Mouse (Mus musculus): ENCODE measurements at regions not wholly inside any gene's neighbourhood (a gene's known extent, or its start where the extent isn't known, plus 50 kb on each side); places are given as distances from the start of the nearest gene placed in this dataset.

DNA sequence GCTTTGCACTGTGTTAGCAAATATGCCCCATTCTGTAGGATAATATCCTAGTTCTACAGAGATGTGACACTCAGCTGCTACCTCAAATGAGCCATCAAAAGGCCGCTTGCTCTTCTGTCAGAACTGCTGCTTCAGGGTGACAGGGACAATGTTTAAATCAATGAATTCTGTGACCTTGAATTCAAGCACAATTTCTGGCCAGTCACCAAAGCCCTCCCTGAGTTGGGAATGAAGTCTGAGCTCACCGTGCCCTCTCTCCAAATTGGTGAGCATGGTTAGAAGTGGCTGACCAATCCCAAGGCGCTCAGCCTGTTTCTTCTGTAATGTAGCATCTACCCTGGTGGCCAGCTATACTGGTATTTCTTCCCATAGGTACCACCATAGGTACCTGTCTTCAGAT lies 113.8 kb upstream of the Aldh1b1 start:
- H3K4me3 ChIP-seq (ENCODE audit: insufficient read depth, low read length): no peak overlapping the region

DNA sequence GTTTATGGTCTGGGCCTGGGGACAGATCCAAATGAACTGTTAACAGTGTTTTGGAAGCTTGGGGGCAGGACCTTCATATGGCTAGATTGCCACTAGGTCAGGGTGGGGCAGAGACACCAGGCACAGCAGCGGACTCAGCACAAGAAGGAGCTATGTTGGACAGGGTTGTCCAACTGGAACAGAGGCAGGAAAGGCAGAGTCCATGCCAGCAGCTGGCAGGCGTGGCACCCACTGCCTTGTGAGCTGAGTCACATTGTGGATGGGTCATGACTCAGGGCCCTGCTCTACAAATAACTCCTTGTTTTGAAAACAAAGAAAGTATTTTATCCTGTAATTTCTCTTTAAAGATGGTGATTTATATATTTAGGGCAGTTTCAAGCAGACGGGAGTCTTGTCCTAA lies 115.6 kb upstream of the Aldh1b1 start:
- Histone ChIP-seq H3K4me3 (ENCODE audit: insufficient read depth, low read length) (no peak overlapping the region), H3K4me1 (ENCODE audit: control insufficient read depth, insufficient read depth, low read length) (no peaks in the 10 kb centered on the region), H3K27ac (ENCODE audit: insufficient read depth, low read length) (no peak overlapping the region)
- no peak for TF ChIP-seq CTCF (IDR thresholded peaks at IDR 0.05; ENCODE audit: extremely low read depth, insufficient read depth, low read length)
- TF ChIP-seq POLR2A (IDR thresholded peaks at IDR 0.05; ENCODE audit: extremely low read depth, insufficient read depth, low read length): no peak

More for the DNA sequence above, 113.8 kb upstream of the Aldh1b1 start:
- no peak overlapping the region for H3K27ac ChIP-seq (ENCODE audit: insufficient read depth, low read length)
- TF ChIP-seq POLR2A (IDR thresholded peaks at IDR 0.05; ENCODE audit: extremely low read depth, insufficient read depth, low read length): no peak
- TF ChIP-seq CTCF (IDR thresholded peaks at IDR 0.05; ENCODE audit: extremely low read depth, insufficient read depth, low read length): no peak
- H3K4me1 ChIP-seq (ENCODE audit: control insufficient read depth, insufficient read depth, low read length): no peaks in the 10 kb centered on the region

DNA sequence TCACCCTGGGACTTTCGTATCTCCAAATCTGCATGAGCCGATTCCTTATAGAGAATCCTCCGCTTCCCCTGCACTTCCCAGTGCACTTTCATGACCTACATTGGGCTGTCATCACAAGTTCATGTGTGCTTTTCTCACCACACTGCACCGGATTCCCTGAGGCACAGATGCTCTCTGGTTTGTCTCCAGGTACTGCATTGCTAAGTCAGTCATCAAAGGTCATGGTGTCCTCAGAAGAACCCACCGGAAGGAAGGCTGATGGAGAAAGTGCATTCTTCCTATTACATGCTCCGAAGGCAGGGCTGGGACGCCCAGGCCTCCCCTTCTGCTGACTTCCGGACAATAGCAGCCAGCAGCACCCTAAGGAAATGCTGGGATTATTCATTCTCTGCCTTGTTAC lies 116.1 kb upstream of the Aldh1b1 start:
- H3K27ac ChIP-seq (ENCODE audit: insufficient read depth, low read length): no peak overlapping the region
- no peak for TF ChIP-seq CTCF (IDR thresholded peaks at IDR 0.05; ENCODE audit: extremely low read depth, insufficient read depth, low read length)
- TF ChIP-seq POLR2A (IDR thresholded peaks at IDR 0.05; ENCODE audit: extremely low read depth, insufficient read depth, low read length): no peak
- H3K4me1 ChIP-seq (ENCODE audit: control insufficient read depth, insufficient read depth, low read length): no peaks in the 10 kb centered on the region
- H3K4me3 ChIP-seq (ENCODE audit: insufficient read depth, low read length): no peak overlapping the region

DNA sequence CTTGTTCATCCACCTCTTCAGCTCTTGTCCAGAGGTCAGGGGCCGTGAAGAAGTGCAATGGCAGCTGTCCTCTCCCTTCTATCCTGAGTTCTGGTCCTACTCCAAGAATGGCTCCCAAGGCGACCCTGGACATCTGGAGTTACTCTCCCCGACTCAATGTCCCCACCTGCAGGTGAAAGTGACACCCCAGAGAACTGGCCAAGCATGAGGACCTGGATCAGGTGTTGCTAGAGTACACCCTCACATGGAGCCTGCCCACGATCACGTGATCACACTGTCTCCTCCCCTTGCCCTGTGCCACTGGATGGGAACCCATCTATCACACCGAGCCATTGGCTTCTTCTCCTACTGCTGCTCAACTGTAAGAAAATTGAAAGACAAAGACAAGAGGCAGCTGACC lies 122.7 kb upstream of the Aldh1b1 start:
- Histone ChIP-seq H3K4me3 (ENCODE audit: insufficient read depth, low read length) (no peak overlapping the region), H3K4me1 (ENCODE audit: control insufficient read depth, insufficient read depth, low read length) (peaks cover 5% of the 10 kb centered on the region), H3K27ac (ENCODE audit: insufficient read depth, low read length) (no peak overlapping the region)
- TF ChIP-seq POLR2A (IDR thresholded peaks at IDR 0.05; ENCODE audit: extremely low read depth, insufficient read depth, low read length) (no peak), CTCF (IDR thresholded peaks at IDR 0.05; ENCODE audit: extremely low read depth, insufficient read depth, low read length) (no peak)

DNA sequence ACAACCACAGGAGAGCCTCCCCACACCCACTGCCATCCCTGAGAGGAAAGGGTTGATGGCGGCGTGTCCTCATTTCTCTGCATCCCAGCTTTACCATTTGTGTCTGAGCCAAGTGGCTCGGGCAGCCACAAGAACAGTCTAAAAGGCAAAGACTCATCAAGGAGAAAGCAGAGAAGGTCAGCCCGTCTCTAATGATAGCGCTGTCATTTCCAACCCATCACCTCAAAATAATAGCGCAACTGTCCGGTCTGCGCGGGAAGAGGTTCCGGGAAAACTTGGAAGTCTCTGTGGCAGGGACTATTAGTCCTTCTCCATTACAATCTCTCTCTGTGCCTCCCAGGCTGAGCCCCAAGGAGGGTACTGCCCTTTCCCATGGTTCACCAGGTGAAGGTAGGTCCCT lies 124.5 kb upstream of the Aldh1b1 start:
- TF ChIP-seq POLR2A (IDR thresholded peaks at IDR 0.05; ENCODE audit: extremely low read depth, insufficient read depth, low read length): no peak
- peaks cover 5% of the 10 kb centered on the region for H3K4me1 ChIP-seq (ENCODE audit: control insufficient read depth, insufficient read depth, low read length)
- no peak overlapping the region for H3K27ac ChIP-seq (ENCODE audit: insufficient read depth, low read length)
- no peak overlapping the region for H3K4me3 ChIP-seq (ENCODE audit: insufficient read depth, low read length)

DNA sequence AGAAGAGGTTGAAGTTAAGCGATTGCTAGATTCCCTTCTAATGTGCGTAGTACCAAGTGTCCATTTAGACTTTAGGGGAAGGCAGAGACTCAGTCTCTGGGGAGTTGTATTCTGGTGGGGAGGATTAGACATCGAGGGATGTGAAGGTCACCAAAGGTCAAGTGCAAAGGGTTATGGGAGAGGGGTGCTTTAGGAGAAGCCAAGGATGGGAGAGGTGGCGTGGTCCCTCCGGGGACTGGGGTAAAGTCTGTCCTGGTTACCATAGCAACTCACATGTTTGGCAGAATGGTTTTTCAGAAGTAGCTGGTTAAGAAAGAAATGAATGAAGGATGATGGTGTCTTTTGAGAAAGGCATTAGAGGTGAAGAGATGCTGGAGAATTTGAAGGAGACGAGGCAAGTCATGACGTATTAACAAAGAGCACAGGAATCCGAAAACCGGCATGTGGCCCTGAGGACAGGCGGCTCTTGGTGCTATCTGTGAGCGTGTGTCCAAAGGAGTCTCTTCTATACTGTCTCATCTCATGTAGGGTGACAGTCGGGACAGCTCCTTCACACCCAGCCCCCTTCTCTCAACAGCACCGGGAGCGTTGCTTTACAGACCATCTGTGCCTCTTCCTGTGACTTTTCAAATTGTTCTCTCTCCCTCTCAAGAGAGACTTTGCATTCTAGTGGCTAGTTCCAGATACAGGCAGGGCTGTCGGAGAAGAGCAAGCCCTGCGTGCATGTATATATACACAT lies 125.6 kb upstream of the Aldh1b1 start:
- Histone ChIP-seq H3K4me3 (ENCODE audit: insufficient read depth, low read length) (no peak overlapping the region), H3K27ac (ENCODE audit: insufficient read depth, low read length) (no peak overlapping the region), H3K4me1 (ENCODE audit: control insufficient read depth, insufficient read depth, low read length) (peaks cover 5% of the 10 kb centered on the region)
- TF ChIP-seq POLR2A (IDR thresholded peaks at IDR 0.05; ENCODE audit: extremely low read depth, insufficient read depth, low read length): no peak
- no peak for TF ChIP-seq CTCF (IDR thresholded peaks at IDR 0.05; ENCODE audit: extremely low read depth, insufficient read depth, low read length)

DNA sequence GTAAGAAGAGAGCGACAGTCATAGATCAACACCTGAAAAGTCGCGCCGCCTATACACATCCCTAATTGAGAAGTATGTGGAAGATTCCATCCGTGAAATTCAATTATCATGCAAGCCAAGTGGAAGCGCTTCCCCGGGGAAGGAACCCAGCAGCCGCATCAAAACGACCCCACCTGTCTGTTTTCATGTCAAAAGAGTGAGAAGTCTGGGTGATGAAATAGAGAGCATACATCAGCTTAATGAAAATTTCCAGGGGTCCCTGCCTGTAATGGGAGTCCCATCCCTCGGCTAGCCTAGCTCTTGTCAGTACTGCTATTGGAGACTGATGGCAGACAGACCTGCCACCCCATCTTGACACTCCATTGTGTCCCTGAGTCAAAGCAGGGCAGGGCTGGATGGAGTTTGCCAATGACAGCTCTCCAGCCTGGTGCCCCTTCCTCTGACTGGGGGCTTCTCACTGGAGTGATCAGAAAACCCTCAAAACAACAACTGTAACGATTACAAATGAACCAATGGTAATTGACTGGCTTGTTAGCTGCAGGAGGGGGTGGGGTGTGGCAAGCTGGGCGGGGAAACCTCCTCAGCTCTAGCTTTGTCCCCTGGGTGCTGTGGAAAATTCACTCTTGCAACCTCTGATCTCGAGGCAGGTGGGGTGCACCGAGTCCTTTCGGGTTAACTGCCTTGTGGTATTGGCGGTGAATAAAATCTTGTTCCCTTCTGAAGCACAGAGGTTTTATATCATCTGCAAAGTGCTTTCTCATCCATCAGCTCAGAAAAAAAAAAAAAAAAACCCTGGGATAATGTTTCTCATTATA lies 126.4 kb upstream of the Aldh1b1 start:
- TF ChIP-seq CTCF (IDR thresholded peaks at IDR 0.05; ENCODE audit: extremely low read depth, insufficient read depth, low read length) (no peak), POLR2A (IDR thresholded peaks at IDR 0.05; ENCODE audit: extremely low read depth, insufficient read depth, low read length) (no peak)
- Histone ChIP-seq H3K4me3 (ENCODE audit: insufficient read depth, low read length) (no peak overlapping the region), H3K4me1 (ENCODE audit: control insufficient read depth, insufficient read depth, low read length) (peaks cover 5% of the 10 kb centered on the region), H3K27ac (ENCODE audit: insufficient read depth, low read length) (no peak overlapping the region)

DNA sequence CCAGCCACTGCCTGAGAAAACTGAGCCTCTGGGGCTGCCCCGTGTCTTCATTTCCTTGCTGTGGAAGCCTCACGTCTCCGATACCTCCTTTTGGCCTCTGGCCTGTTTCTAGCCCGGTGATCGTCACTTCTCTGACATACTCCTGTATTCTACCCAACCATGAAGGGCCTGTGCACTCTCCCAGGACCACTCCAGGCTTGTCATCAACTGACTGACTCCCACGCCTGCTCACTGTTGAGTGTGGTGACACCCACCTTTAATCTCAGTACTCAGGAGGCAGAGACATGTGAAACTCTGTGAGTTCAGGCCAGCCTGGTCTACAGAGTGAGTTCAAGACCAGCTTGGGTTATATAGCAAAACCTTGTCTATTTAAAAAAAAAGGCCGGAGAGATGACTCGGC lies 132.1 kb upstream of the Shb start:
- H3K27ac ChIP-seq (ENCODE audit: insufficient read depth, low read length): no peak overlapping the region
- H3K4me3 ChIP-seq (ENCODE audit: insufficient read depth, low read length): no peak overlapping the region
- H3K4me1 ChIP-seq (ENCODE audit: control insufficient read depth, insufficient read depth, low read length): no peaks in the 10 kb centered on the region
- no peak for TF ChIP-seq POLR2A (IDR thresholded peaks at IDR 0.05; ENCODE audit: extremely low read depth, insufficient read depth, low read length)
- no peak for TF ChIP-seq CTCF (IDR thresholded peaks at IDR 0.05; ENCODE audit: extremely low read depth, insufficient read depth, low read length)

DNA sequence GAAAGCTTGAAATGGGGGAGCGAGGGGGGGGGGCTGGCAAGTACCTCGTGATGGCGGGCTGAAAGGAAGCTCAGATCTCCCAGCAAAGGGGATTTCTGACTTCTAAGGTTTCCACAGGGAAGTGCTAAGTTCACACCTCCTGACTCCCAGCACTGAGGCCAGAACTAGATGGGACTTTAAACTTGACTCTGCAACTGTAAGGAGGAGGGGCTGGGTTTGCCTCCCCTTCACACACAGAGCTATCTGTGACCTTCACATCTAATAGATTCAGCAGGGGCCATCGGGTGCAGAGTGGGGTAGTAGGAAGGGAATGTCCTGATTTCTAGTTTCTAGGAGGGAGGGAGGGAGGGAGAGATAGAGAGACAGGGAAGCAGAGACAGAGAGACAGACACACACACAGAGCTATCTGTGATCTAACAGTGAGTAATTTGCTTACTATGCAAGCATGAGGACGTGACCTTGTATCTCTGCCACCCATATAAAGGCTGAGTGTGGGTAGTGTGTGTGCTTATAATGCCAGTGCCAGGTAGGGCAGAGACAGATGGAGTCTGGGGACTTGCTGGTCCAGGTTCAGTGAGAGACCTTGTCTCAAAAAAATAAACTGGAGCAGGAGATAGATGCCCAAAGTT lies 125.2 kb upstream of the Shb start:
- TF ChIP-seq POLR2A (IDR thresholded peaks at IDR 0.05; ENCODE audit: extremely low read depth, insufficient read depth, low read length) (no peak), CTCF (IDR thresholded peaks at IDR 0.05; ENCODE audit: extremely low read depth, insufficient read depth, low read length) (no peak)

More for the DNA sequence above, 125.2 kb upstream of the Shb start:
- Histone ChIP-seq H3K27ac (ENCODE audit: insufficient read depth, low read length) (no peak overlapping the region), H3K4me1 (ENCODE audit: control insufficient read depth, insufficient read depth, low read length) (no peaks in the 10 kb centered on the region; the same call in 1 of the 2 replicates), H3K4me3 (ENCODE audit: insufficient read depth, low read length) (no peak overlapping the region)
